Mouse (Mus musculus) forebrain, embryonic 14.5 days (tissue): ENCODE measurements around the gene Pxylp1. TPM values are rescaled to one million over a fixed set of nuclear protein-coding genes. Genes with fewer than 3 reads are reported as not detected.

Experiments used
- ATAC-seq: fragments of 200-750 bp; cut with Nextera tagmentation; 2 replicates; pipeline ENCODE4 v1.8.0; 2017; ENCODE audit warnings: mild to moderate bottlenecking, moderate library complexity
- DNase-seq: peaks from one replicate; pipeline ENCODE4 v3.0.0-alpha.2; 2015; ENCODE audit warnings: low spot score
- H3K27ac ChIP-seq: fragments of 300-500 bp; sonication (generic); 2 replicates; pipeline ENCODE4 v1.5.1; 2014; ENCODE audit warnings: low read depth, mild to moderate bottlenecking, control low read depth, low read length, moderate library complexity
- H3K27me3 ChIP-seq: fragments of 300-500 bp; sonication (generic); replicated peaks from 2 replicates; pipeline ENCODE4 v1.6.1; 2014; ENCODE audit warnings: low read length, control low read depth, mixed read lengths; ENCODE audit not compliant: control insufficient read depth, insufficient read depth
- H3K36me3 ChIP-seq: fragments of 300-500 bp; sonication (generic); 2 replicates; pipeline ENCODE4 v1.6.1; 2014; ENCODE audit warnings: low read length, control low read depth; ENCODE audit not compliant: control insufficient read depth, insufficient read depth
- H3K4me1 ChIP-seq: fragments of 300-500 bp; sonication (generic); 2 replicates; pipeline ENCODE4 v1.6.1; 2014; ENCODE audit warnings: antibody characterized with exemption, low read length, control low read depth; ENCODE audit not compliant: control insufficient read depth, insufficient read depth
- H3K4me2 ChIP-seq: fragments of 300-500 bp; sonication (generic); 2 replicates; pipeline ENCODE4 v1.6.1; 2014; ENCODE audit warnings: mild to moderate bottlenecking, control low read depth, low read length
- H3K4me3 ChIP-seq: fragments of 300-500 bp; sonication (generic); 2 replicates; pipeline ENCODE4 v1.5.1; 2014; ENCODE audit warnings: low read depth, low read length, control low read depth
- H3K9ac ChIP-seq: fragments of 300-500 bp; sonication (generic); 2 replicates; pipeline ENCODE4 v1.6.1; 2014; ENCODE audit warnings: mild to moderate bottlenecking, low read length, control low read depth, moderate library complexity
- H3K9me3 ChIP-seq: fragments of 300-500 bp; sonication (generic); replicated peaks from 2 replicates; pipeline ENCODE4 v1.6.1; 2016; ENCODE audit warnings: low read length, control low read depth, mixed read lengths; ENCODE audit not compliant: control insufficient read depth
- WGBS: fragments of 180-500 bp; shearing (Covaris S2); extraction: QIAGEN DNeasy Blood & Tissue Kit; methylation state at CpG from one replicate; pipeline ENCODE4 v1.1.7; 2014; 5-methylcytosine and 5-hydroxymethylcytosine counted together
- polyA plus RNA-seq: library from polyadenylated mRNA; unstranded; fragments of >200 nt; fragmentation: Nextera tagmentation; extraction: Ambion mirVana; gene quantifications from 2 replicates; pipeline ENCODE4 v1.2.1, GENCODE M21; 2014

Pxylp1 gene
- polyA plus RNA-seq, 1 experiment from 2014 or later: 45.4 TPM

DNA sequence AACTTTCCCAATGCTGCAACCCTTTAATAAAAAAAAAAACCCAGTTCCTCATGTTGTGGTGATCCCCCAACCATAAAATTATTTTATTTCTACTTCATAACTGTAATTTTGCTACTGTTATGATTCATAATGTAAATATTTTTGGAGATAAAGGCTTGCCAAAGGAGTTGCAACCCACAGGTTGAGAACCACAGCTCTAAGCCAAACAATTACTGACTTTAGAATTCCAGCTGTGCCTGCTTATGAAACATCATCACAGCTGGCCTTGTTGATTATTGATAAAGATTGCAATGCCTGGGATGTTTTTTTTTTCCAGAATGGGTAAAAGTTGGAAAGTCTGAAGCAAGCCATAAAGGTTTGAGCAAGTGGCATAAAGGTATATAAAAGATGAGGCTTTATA lies 6.5 kb upstream of the Pxylp1 start:
- Histone ChIP-seq H3K27me3 (no peaks in the 10 kb centered on the region), H3K4me2 (no peak overlapping the region), H3K9me3 (no peaks in the 10 kb centered on the region; the same call in 1 of the 2 replicates), H3K4me1 (no peaks in the 10 kb centered on the region), H3K36me3 (no peaks in the 10 kb centered on the region), H3K4me3 (no peak overlapping the region), H3K27ac (no peak overlapping the region), H3K9ac (no peak overlapping the region)
- no peak for ATAC-seq
- no peak for DNase-seq

DNA sequence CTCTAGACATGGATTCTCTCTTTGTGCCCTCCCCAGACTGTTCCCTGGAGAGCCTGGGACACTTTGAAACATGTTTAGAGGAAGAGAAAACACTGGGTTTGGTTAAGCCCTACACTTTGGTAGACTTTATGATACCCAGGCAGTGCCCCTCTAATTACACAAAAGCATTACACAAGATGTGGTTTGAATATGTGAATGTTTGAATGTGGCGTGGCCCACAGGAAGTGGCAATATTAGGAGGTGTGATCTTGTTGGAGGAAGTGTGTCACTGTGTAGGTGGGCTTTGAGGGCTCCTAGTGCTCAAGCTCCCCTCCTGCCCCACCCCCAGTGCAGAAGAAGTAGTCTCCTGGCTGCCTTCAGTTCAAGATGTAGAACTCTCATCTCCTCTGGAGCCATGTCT lies 4.2 kb upstream of the Pxylp1 start:
- no peak overlapping the region for H3K9ac ChIP-seq
- WGBS: 95% methylated on average over 1 of the region's 1 CpGs
- no peak overlapping the region for H3K27ac ChIP-seq
- no peaks in the 10 kb centered on the region; the same call in 1 of the 2 replicates for H3K9me3 ChIP-seq
- no peak for ATAC-seq
- DNase-seq: no peak
- no peaks in the 10 kb centered on the region for H3K36me3 ChIP-seq
- no peak overlapping the region for H3K4me2 ChIP-seq
- no peaks in the 10 kb centered on the region for H3K27me3 ChIP-seq
- peaks cover 12% of the 10 kb centered on the region for H3K4me1 ChIP-seq
- H3K4me3 ChIP-seq: no peak overlapping the region

DNA sequence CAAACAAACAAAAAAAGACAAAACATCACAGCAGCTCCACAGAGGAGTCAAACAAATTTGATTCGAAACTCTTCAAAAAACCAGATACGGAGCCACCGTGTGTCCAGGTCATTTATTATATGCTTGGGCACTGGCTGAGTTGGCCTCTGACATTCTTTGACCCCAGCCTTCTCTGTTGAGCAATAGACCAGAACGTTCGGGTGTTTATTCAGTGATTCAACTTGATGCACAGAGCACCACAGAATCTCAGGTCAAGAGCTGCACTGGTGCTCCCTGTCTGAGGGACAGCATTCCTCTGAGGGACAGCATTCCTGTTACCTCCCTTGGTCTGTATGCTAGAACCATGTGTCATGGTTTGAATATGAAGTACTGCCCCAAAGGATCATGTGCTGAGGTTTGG lies 1.1 kb upstream of the Pxylp1 start:
- no peak overlapping the region for H3K27ac ChIP-seq
- H3K4me1 ChIP-seq: peaks cover 25% of the 10 kb centered on the region
- H3K4me3 ChIP-seq: no peak overlapping the region
- no peak for DNase-seq
- no peak overlapping the region for H3K9ac ChIP-seq
- no peaks in the 10 kb centered on the region for H3K27me3 ChIP-seq
- WGBS: 89% methylated on average over 5 of the region's 5 CpGs
- no peak for ATAC-seq
- H3K4me2 ChIP-seq: no peak overlapping the region
- no peaks in the 10 kb centered on the region for H3K36me3 ChIP-seq
- H3K9me3 ChIP-seq: no peaks in the 10 kb centered on the region; the same call in 1 of the 2 replicates

DNA sequence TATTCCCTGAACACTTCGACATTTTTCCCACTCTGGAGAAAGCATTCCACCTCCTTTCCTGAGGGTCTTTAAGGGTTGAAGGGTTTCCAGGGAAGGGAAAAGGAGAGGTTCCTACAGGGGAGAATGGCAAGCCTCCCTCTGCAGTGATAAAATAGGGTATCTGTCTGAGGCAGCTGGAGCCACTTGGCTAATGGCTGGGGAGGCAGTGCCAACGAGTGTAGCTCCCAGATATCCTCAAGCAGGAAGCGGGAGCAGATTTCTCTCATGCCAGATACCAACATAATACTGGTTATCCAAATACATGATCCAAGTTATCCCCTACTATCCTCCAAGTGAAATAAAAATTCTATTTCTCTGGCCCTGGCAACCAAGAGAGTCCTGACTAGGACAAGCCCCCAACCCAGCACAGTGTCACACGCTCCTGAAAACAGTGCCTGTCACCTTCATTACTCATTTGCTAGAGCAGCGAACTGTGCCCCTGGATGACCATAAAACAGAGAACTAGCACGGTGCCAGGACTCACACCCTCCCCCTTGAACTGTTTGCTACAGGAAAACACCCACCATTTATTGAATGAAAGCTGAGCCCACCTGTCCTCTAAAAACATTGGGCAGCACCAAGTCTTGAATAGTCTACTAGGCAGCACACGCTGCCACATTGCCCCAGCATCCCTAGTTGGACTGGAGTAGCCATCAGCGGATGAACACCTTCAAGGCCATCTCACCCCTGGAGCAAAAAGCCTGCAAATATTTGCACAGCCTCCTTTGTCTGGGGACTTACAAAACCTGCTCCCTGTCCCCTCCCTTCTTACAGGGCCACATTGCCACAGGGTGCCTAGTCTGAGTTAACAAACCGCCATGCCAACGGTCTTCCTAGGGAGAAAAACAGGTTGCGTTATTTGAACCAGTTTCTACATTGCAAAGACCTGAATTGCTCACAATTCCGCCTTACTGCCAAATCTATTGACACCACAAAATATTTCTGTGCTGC lies 833 bp downstream of the Pxylp1 start:
- peak overlapping the region; percentile 49; the same call in 1 of the 2 replicates for H3K27ac ChIP-seq
- no peaks in the 10 kb centered on the region; the same call in 1 of the 2 replicates for H3K27me3 ChIP-seq
- peaks cover 34% of the 10 kb centered on the region for H3K4me1 ChIP-seq
- H3K9ac ChIP-seq: no peak overlapping the region
- H3K9me3 ChIP-seq: no peaks in the 10 kb centered on the region; the same call in 1 of the 2 replicates
- WGBS: 58% methylated on average over 12 of the region's 12 CpGs
- H3K4me2 ChIP-seq: no peak overlapping the region
- ATAC-seq: no peak
- H3K36me3 ChIP-seq: no peaks in the 10 kb centered on the region
- DNase-seq: peak; percentile 52
- no peak overlapping the region for H3K4me3 ChIP-seq

DNA sequence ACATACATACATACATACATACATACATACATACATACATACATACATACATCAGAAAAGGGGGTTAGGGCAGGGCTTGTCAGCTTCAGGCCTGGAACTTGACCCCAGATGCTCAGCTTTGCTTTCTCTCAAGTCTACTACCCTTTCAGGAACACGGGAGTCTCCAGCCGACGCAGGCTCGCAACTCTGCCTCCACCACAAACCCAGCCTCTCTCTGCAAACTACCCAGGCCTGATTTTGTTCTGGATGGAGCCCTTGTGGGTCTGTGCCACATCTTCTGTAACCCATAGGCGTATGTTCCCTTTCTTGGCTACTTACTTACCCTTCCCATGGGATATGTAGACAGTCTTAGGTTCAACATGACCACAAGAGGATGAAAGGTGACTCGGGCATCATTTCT lies 1.7 kb downstream of the Pxylp1 start:
- Histone ChIP-seq H3K27me3 (no peaks in the 10 kb centered on the region; the same call in 1 of the 2 replicates), H3K9me3 (no peaks in the 10 kb centered on the region; the same call in 1 of the 2 replicates), H3K4me2 (no peak overlapping the region; the same call in 1 of the 2 replicates), H3K36me3 (no peaks in the 10 kb centered on the region), H3K4me3 (no peak overlapping the region), H3K27ac (no peak overlapping the region), H3K4me1 (peaks cover 38% of the 10 kb centered on the region), H3K9ac (no peak overlapping the region)
- no peak for ATAC-seq
- DNase-seq: no peak
- WGBS: 93% methylated on average over 6 of the region's 6 CpGs

DNA sequence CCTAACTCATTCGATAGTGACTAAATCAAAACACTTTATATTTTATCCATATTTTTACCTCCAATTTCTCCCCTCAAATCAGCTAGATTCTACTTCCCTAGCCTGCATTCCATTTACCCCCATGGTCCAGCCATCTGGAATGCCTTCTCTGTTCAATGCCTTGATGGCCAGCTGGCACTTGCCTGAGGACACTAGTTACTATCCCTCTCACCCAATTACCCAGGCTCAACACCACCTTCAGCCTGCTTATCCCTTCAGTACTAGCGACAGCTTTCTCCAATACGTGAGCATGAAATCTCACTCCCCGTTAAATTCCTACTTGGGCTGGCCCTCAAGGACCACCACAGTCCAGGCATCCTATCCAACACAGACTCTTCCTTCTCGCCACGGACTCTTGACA lies 2.2 kb downstream of the Pxylp1 start:
- Histone ChIP-seq H3K9ac (no peak overlapping the region), H3K27me3 (no peaks in the 10 kb centered on the region; the same call in 1 of the 2 replicates), H3K9me3 (no peaks in the 10 kb centered on the region; the same call in 1 of the 2 replicates), H3K4me3 (no peak overlapping the region), H3K36me3 (no peaks in the 10 kb centered on the region), H3K4me2 (peak overlapping the region; percentile 93), H3K27ac (0 out of 2 replicates have a peak overlapping the region, but pooled peaks have one; percentile 39), H3K4me1 (peaks cover 38% of the 10 kb centered on the region)
- DNase-seq (peak; percentile 39), ATAC-seq (no peak)
- 69% methylated on average over 6 of the region's 6 CpGs for WGBS

DNA sequence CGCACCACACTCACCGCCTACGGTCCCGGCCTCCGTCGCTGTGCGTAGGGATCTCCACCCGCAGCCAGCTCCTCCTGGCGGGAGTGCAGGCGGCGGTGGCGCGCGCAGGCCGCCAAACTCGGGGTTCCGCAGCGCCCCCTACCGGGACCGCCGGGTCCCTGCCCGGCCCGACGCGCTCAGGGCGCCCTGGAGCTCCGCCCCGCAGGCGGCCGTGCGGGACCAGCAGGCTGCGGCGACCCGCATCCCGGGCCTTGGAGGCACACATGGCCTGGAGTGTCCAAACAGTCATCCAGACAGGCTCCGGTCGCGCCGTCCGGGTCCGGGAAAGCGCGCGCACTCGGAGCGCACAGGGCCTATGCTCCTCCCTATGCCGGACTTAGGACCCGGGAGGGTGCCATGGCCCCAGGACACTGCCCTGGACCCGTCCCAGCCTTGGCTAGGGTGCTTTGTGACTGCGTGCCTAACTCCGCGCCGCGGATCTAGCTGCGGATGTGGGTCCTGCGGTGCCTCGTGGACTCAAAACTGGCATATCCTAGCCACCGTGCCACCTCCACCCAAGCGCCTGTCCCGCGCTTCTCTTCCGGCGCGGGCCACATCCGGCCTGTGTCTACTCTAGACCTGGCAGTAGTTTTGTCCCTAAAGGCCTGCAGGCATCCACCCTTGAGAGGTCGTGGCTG lies 3.0 kb downstream of the Pxylp1 start:
- Histone ChIP-seq H3K4me1 (peaks cover 38% of the 10 kb centered on the region), H3K4me3 (peak overlapping the region; percentile 64), H3K27me3 (no peaks in the 10 kb centered on the region; the same call in 1 of the 2 replicates), H3K9ac (peak overlapping the region; percentile 82), H3K36me3 (no peaks in the 10 kb centered on the region), H3K27ac (peak overlapping the region; percentile 53; the same call in 1 of the 2 replicates), H3K4me2 (peak overlapping the region; percentile 93), H3K9me3 (no peaks in the 10 kb centered on the region; the same call in 1 of the 2 replicates)
- under 1% methylated on average over 66 of the region's 66 CpGs for WGBS
- DNase-seq (peak; percentile 88), ATAC-seq (peak; percentile 90)

DNA sequence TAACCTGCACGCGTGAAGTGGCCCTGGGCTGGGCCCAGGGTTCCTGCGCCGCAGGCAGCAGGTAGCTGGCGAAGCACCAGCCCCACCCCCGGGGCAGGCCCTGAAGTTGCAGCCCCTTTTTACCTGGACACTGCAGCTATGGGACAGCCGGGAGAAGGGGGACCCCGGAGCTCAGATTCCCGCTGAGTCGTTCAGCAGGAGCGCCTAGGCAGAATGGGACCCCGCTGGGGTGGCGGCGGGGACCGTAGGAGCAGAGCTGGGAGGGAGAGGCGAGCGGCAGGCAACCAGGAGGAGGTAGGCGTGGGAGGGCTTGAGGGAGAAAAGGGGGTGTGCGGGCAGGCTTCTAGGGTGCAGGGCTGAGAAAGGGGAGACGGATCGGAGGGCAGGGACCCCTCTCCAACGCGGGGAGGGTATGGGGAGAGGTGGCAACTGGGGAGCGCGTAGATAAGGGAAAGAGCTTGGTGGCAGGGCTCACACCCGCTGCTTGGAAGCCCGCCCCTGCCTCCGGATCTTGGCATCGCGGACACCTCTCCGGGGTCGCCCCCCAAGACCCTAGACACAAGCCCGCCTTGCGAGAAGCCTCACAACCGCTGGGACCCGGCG lies 3.6 kb downstream of the Pxylp1 start:
- Histone ChIP-seq H3K9me3 (no peaks in the 10 kb centered on the region; the same call in 1 of the 2 replicates), H3K9ac (peak overlapping the region; percentile 82), H3K27ac (peak overlapping the region; percentile 53), H3K27me3 (no peaks in the 10 kb centered on the region; the same call in 1 of the 2 replicates), H3K4me2 (peak overlapping the region; percentile 93), H3K4me3 (peak overlapping the region; percentile 64), H3K36me3 (no peaks in the 10 kb centered on the region), H3K4me1 (peaks cover 38% of the 10 kb centered on the region)
- DNase-seq: peak; percentile 55
- peak; percentile 38 for ATAC-seq
- under 1% methylated on average over 37 of the region's 37 CpGs for WGBS
